Mouse (Mus musculus) heart, embryonic 11.5 days (tissue): ENCODE results near the gene Inip. TPM values are rescaled to one million over a fixed set of nuclear protein-coding genes. Genes with fewer than 3 reads are reported as not detected.

Experiments
- ATAC-seq: fragments of 200-750 bp; cut with Nextera tagmentation; replicated peaks from 2 replicates; pipeline ENCODE4 v1.8.0; 2017; ENCODE audit warnings: moderate library complexity; ENCODE audit not compliant: insufficient number of reproducible peaks, low FRiP score, low TSS enrichment
- H3K27ac ChIP-seq: fragments of 300-500 bp; sonication (generic); 2 replicates; pipeline ENCODE4 v1.5.1; 2014; ENCODE audit warnings: mild to moderate bottlenecking, low read depth, low read length
- H3K27me3 ChIP-seq: fragments of 300-500 bp; sonication (generic); 2 replicates; pipeline ENCODE4 v1.6.1; 2014; ENCODE audit warnings: mild to moderate bottlenecking, low read length, mixed read lengths; ENCODE audit not compliant: control insufficient read depth, insufficient read depth
- H3K36me3 ChIP-seq: fragments of 300-500 bp; sonication (generic); 2 replicates; pipeline ENCODE4 v1.6.1; 2014; ENCODE audit warnings: mild to moderate bottlenecking, low read length, moderate library complexity, mixed read lengths; ENCODE audit not compliant: control insufficient read depth, insufficient read depth
- H3K4me1 ChIP-seq: fragments of 300-500 bp; sonication (generic); 2 replicates; pipeline ENCODE4 v1.6.1; 2014; ENCODE audit warnings: low read length; ENCODE audit not compliant: control insufficient read depth, insufficient read depth
- H3K4me2 ChIP-seq: fragments of 300-500 bp; sonication (generic); 2 replicates; pipeline ENCODE4 v1.6.1; 2014; ENCODE audit warnings: mild to moderate bottlenecking, moderate library complexity
- H3K4me3 ChIP-seq: fragments of 300-500 bp; sonication (generic); 2 replicates; pipeline ENCODE4 v1.5.1; 2014; ENCODE audit warnings: low read depth, low read length
- H3K9ac ChIP-seq: fragments of 300-500 bp; sonication (generic); 2 replicates; pipeline ENCODE4 v1.6.1; 2014; ENCODE audit warnings: mild to moderate bottlenecking, low read depth, low read length, moderate library complexity
- H3K9me3 ChIP-seq: fragments of 300-500 bp; sonication (generic); replicated peaks from 2 replicates; pipeline ENCODE4 v1.6.1; 2016; ENCODE audit warnings: low read length; ENCODE audit not compliant: control insufficient read depth
- WGBS: fragments of 180-500 bp; shearing (Covaris S2); extraction: QIAGEN DNeasy Blood & Tissue Kit; methylation state at CpG from one replicate; pipeline ENCODE4 v1.1.7; 2014; ENCODE audit not compliant: insufficient replicate concordance; 5-methylcytosine and 5-hydroxymethylcytosine counted together
- polyA plus RNA-seq: library from polyadenylated mRNA; unstranded; fragments of >200 nt; fragmentation: Nextera tagmentation; extraction: Ambion mirVana; gene quantifications from 2 replicates; pipeline ENCODE4 v1.2.1, GENCODE M21; 2014

The Inip gene
- polyA plus RNA-seq, 1 experiment from 2014 or later, result 49.4 TPM

- Histone ChIP-seq H3K9me3 (no peaks in the 10 kb centered on the region), H3K27ac (no peak overlapping the region), H3K9ac (no peak overlapping the region), H3K27me3 (no peaks in the 10 kb centered on the region), H3K36me3 (no peaks in the 10 kb centered on the region), H3K4me2 (no peak overlapping the region), H3K4me1 (no peaks in the 10 kb centered on the region), H3K4me3 (no peak overlapping the region)
- ATAC-seq, result no peak
- WGBS, result 87% methylated on average over 9 of the region's 9 CpGs
Observed at GRCm38 (mm10) chr4:59727878-59728261, 73.5 kb downstream of the Inip start.

- no peaks in the 10 kb centered on the region for H3K27me3 ChIP-seq
- no peak overlapping the region for H3K4me3 ChIP-seq
- H3K4me1 ChIP-seq, result no peaks in the 10 kb centered on the region
- H3K9me3 ChIP-seq, result no peaks in the 10 kb centered on the region
- ATAC-seq, result no peak
- H3K27ac ChIP-seq, result no peak overlapping the region
- 76% methylated on average over 5 of the region's 5 CpGs for WGBS
- no peak overlapping the region for H3K9ac ChIP-seq
- H3K4me2 ChIP-seq, result no peak overlapping the region
- no peaks in the 10 kb centered on the region for H3K36me3 ChIP-seq
Observed at GRCm38 (mm10) chr4:59727187-59727877, 74.1 kb downstream of the Inip start.

GRCm38 (mm10) chr4:59726501-59726900 lies 74.9 kb downstream of the Inip start:
- Histone ChIP-seq H3K4me3 (no peak overlapping the region), H3K27ac (no peak overlapping the region), H3K9ac (no peak overlapping the region), H3K27me3 (no peaks in the 10 kb centered on the region), H3K4me2 (no peak overlapping the region), H3K4me1 (no peaks in the 10 kb centered on the region), H3K9me3 (no peaks in the 10 kb centered on the region), H3K36me3 (no peaks in the 10 kb centered on the region)
- ATAC-seq, result no peak
- WGBS, result 90% methylated on average over 12 of the region's 12 CpGs

- no peaks in the 10 kb centered on the region for H3K9me3 ChIP-seq
- H3K4me1 ChIP-seq, result no peaks in the 10 kb centered on the region
- no peak overlapping the region for H3K4me2 ChIP-seq
- no peak overlapping the region for H3K9ac ChIP-seq
- no peaks in the 10 kb centered on the region for H3K27me3 ChIP-seq
- H3K27ac ChIP-seq, result no peak overlapping the region
- H3K4me3 ChIP-seq, result no peak overlapping the region
- WGBS, result 54% methylated on average over 4 of the region's 4 CpGs
- no peaks in the 10 kb centered on the region for H3K36me3 ChIP-seq
- no peak for ATAC-seq
Observed at GRCm38 (mm10) chr4:59725579-59725978, 75.8 kb downstream of the Inip start.

- WGBS, result 86% methylated on average over 3 of the region's 3 CpGs
- Histone ChIP-seq H3K4me1 (no peaks in the 10 kb centered on the region), H3K27ac (no peak overlapping the region), H3K4me2 (no peak overlapping the region), H3K4me3 (no peak overlapping the region), H3K9ac (no peak overlapping the region), H3K27me3 (no peaks in the 10 kb centered on the region), H3K36me3 (peaks cover 7% of the 10 kb centered on the region), H3K9me3 (no peaks in the 10 kb centered on the region)
- ATAC-seq, result no peak
Observed at GRCm38 (mm10) chr4:59721811-59722210, 79.6 kb downstream of the Inip start.

Other genes starting within 250 kb of the Inip start
- 30.8 and 34.2 TPM in 2 replicates for gene Hsdl2, start 220.0 kb downstream of the Inip start, polyA plus RNA-seq
- gene E130308A19Rik, start 175.4 kb downstream of the Inip start, polyA plus RNA-seq, result 27.0 and 30.5 TPM in 2 replicates
- 4.9 and 5.7 TPM in 2 replicates for gene Snx30, start 4.3 kb upstream of the Inip start, polyA plus RNA-seq
- 0.13 and 0.39 TPM in 2 replicates for gene Slc46a2, start 113.5 kb upstream of the Inip start, polyA plus RNA-seq
- not detected in 2 replicates for gene Mup4, start 159.1 kb upstream of the Inip start, polyA plus RNA-seq
- gene Mup6, start 162.7 kb upstream of the Inip start, polyA plus RNA-seq, result not detected in 2 replicates